Mouse (Mus musculus): ENCODE measurements around the gene Prok1.

Prok1 gene

GRCm38 (mm10) chr3:107239607-107240006 is at the start of gene Prok1:
Gene Prok1, minus strand, starts transcription at chr3:107239707.
- no peak for DNase-seq

- no peak for DNase-seq
Observed at GRCm38 (mm10) chr3:107287346-107287745, 47.8 kb upstream of the Prok1 start.

- no peak for DNase-seq
Observed at GRCm38 (mm10) chr3:107286123-107286522, 46.6 kb upstream of the Prok1 start.

- peak; percentile 92 to 94 for DNase-seq
Observed at GRCm38 (mm10) chr3:107278479-107279269, 39.2 kb upstream of the Prok1 start, which contains the start of gene Lamtor5. Gene Lamtor5, plus strand, starts transcription at chr3:107278858.

GRCm38 (mm10) chr3:107276626-107277025 is 37.1 kb upstream of the Prok1 start:
- no peak for DNase-seq

- DNase-seq: no peak
Observed at GRCm38 (mm10) chr3:107275996-107276395, 36.5 kb upstream of the Prok1 start.

GRCm38 (mm10) chr3:107275351-107275750 is 35.8 kb upstream of the Prok1 start:
- no peak for DNase-seq

- peak; percentile 76 to 79 for DNase-seq
Observed at GRCm38 (mm10) chr3:107273820-107274219, 34.3 kb upstream of the Prok1 start.

GRCm38 (mm10) chr3:107272433-107272832 is 32.9 kb upstream of the Prok1 start:
- DNase-seq: no peak

- no peak for DNase-seq
Observed at GRCm38 (mm10) chr3:107266814-107267345, 27.4 kb upstream of the Prok1 start.

- DNase-seq: no peak
Observed at GRCm38 (mm10) chr3:107261851-107262165, 22.3 kb upstream of the Prok1 start.

- DNase-seq: no peak
Observed at GRCm38 (mm10) chr3:107260956-107261850, 21.7 kb upstream of the Prok1 start.

- no peak for DNase-seq
Observed at GRCm38 (mm10) chr3:107257924-107258323, 18.4 kb upstream of the Prok1 start.

GRCm38 (mm10) chr3:107256724-107257123 is 17.2 kb upstream of the Prok1 start:
- DNase-seq: no peak

GRCm38 (mm10) chr3:107255992-107256391 is 16.5 kb upstream of the Prok1 start:
- no peak for DNase-seq

- no peak for DNase-seq
Observed at GRCm38 (mm10) chr3:107253925-107254324, 14.4 kb upstream of the Prok1 start.

- no peak for DNase-seq
Observed at GRCm38 (mm10) chr3:107252035-107252434, 12.5 kb upstream of the Prok1 start.

- no peak for DNase-seq
Observed at GRCm38 (mm10) chr3:107250320-107250719, 10.8 kb upstream of the Prok1 start.

GRCm38 (mm10) chr3:107249042-107249441 is 9.5 kb upstream of the Prok1 start:
- no peak for DNase-seq

GRCm38 (mm10) chr3:107246876-107247275 is 7.4 kb upstream of the Prok1 start:
- no peak for DNase-seq

- DNase-seq: no peak
Observed at GRCm38 (mm10) chr3:107241389-107242094, 2.0 kb upstream of the Prok1 start.

- DNase-seq: no peak
Observed at GRCm38 (mm10) chr3:107238471-107238980, 981 bp downstream of the Prok1 start.

- no peak for DNase-seq
Observed at GRCm38 (mm10) chr3:107238051-107238450, 1.5 kb downstream of the Prok1 start.

Data from cerebellum, postnatal 14 days (tissue).